Mouse (Mus musculus): ENCODE measurements around the gene Gnai3. TPM values are rescaled to one million over a fixed set of nuclear protein-coding genes. Genes with fewer than 3 reads are reported as not detected.

Gene Gnai3
- polyA plus RNA-seq, 1 experiment from 2014 or later, result 134 TPM

DNA sequence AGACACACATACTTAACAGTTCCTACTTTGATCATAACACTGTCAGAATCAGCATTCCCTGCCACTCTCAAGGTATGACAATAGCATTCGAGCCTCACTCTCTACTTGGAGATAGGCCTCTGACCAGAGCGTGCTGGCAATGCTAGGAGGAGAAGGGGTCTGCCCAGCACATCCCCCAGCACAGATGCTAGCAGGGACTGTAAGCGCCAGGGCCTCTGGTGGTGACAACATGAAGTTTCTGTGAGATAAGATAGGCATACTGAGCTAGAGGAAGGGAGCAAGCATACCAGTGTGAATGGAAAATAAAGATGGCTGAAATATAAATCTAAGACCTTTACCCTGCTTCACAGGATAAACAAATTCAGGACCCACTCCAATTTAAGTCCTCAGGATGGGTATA, 40.7 kb downstream of the Gnai3 start:
- Histone ChIP-seq H3K4me2 (ENCODE audit: low read length) (no peak overlapping the region), H3K9me3 (replicated peaks; ENCODE audit: low read length) (no peaks in the 10 kb centered on the region), H3K4me3 (replicated peaks; ENCODE audit: low read depth, low read length) (no peak overlapping the region), H3K4me1 (replicated peaks; ENCODE audit: insufficient read depth, low read length) (no peaks in the 10 kb centered on the region), H3K9ac (ENCODE audit: low read depth, low read length) (no peak overlapping the region), H3K27me3 (ENCODE audit: insufficient read depth, low read length) (no peaks in the 10 kb centered on the region), H3K27ac (no peak overlapping the region), H3K36me3 (ENCODE audit: insufficient read depth, low read length) (peaks cover 22% of the 10 kb centered on the region)
- whole genome bisulfite sequencing, result 87% methylated on average over 3 of the region's 3 CpGs
- no peak for DNase-seq (ENCODE audit: low spot score)
- TF ChIP-seq CTCF (IDR thresholded peaks at IDR 0.05; ENCODE audit: low read depth), result no peak
- no peak for ATAC-seq (replicated peaks; ENCODE audit: low FRiP score, low read depth)

GRCm38 (mm10) chr3:108102075-108102474, 43.9 kb downstream of the Gnai3 start:
- DNase-seq (ENCODE audit: low spot score), result no peak
- H3K36me3 ChIP-seq (ENCODE audit: insufficient read depth, low read length), result no peaks in the 10 kb centered on the region
- no peaks in the 10 kb centered on the region for H3K27me3 ChIP-seq (ENCODE audit: insufficient read depth, low read length)
- 76% methylated on average over 6 of the region's 6 CpGs for WGBS
- H3K9ac ChIP-seq (ENCODE audit: low read depth, low read length), result no peak overlapping the region
- no peaks in the 10 kb centered on the region for H3K9me3 ChIP-seq (replicated peaks; ENCODE audit: low read length)
- no peak overlapping the region for H3K4me3 ChIP-seq (replicated peaks; ENCODE audit: low read depth, low read length)
- TF ChIP-seq CTCF (IDR thresholded peaks at IDR 0.05; ENCODE audit: low read depth), result no peak
- no peak for ATAC-seq (replicated peaks; ENCODE audit: low FRiP score, low read depth)
- no peak overlapping the region for H3K27ac ChIP-seq
- H3K4me1 ChIP-seq (replicated peaks; ENCODE audit: insufficient read depth, low read length), result no peaks in the 10 kb centered on the region
- H3K4me2 ChIP-seq (ENCODE audit: low read length), result no peak overlapping the region

- DNase-seq (ENCODE audit: low spot score) (no peak), ATAC-seq (replicated peaks; ENCODE audit: low FRiP score, low read depth) (no peak)
- H3K9me3 ChIP-seq (replicated peaks; ENCODE audit: low read length), result no peaks in the 10 kb centered on the region
- WGBS, result 37% methylated on average over 3 of the region's 3 CpGs
- no peaks in the 10 kb centered on the region for H3K27me3 ChIP-seq (ENCODE audit: insufficient read depth, low read length)
- no peak overlapping the region for H3K4me3 ChIP-seq (replicated peaks; ENCODE audit: low read depth, low read length)
- H3K36me3 ChIP-seq (ENCODE audit: insufficient read depth, low read length), result no peaks in the 10 kb centered on the region
- H3K9ac ChIP-seq (ENCODE audit: low read depth, low read length), result no peak overlapping the region
- H3K27ac ChIP-seq, result no peak overlapping the region
- H3K4me1 ChIP-seq (replicated peaks; ENCODE audit: insufficient read depth, low read length), result no peaks in the 10 kb centered on the region
- no peak overlapping the region for H3K4me2 ChIP-seq (ENCODE audit: low read length)
- no peak for TF ChIP-seq CTCF (IDR thresholded peaks at IDR 0.05; ENCODE audit: low read depth)
These were observed 44.4 kb downstream of the Gnai3 start for GRCm38 (mm10) chr3:108101594-108101993.

- no peak for TF ChIP-seq CTCF (IDR thresholded peaks at IDR 0.05; ENCODE audit: low read depth)
- Histone ChIP-seq H3K4me1 (replicated peaks; ENCODE audit: insufficient read depth, low read length) (no peaks in the 10 kb centered on the region), H3K4me3 (replicated peaks; ENCODE audit: low read depth, low read length) (no peak overlapping the region), H3K9me3 (replicated peaks; ENCODE audit: low read length) (no peaks in the 10 kb centered on the region), H3K27ac (no peak overlapping the region), H3K4me2 (ENCODE audit: low read length) (no peak overlapping the region), H3K9ac (ENCODE audit: low read depth, low read length) (no peak overlapping the region), H3K27me3 (ENCODE audit: insufficient read depth, low read length) (no peaks in the 10 kb centered on the region), H3K36me3 (ENCODE audit: insufficient read depth, low read length) (no peaks in the 10 kb centered on the region)
- WGBS, result 35% methylated on average over 6 of the region's 6 CpGs
- ATAC-seq (replicated peaks; ENCODE audit: low FRiP score, low read depth) (no peak), DNase-seq (ENCODE audit: low spot score) (no peak)
These were observed 47.6 kb downstream of the Gnai3 start for GRCm38 (mm10) chr3:108098316-108098715.

DNA sequence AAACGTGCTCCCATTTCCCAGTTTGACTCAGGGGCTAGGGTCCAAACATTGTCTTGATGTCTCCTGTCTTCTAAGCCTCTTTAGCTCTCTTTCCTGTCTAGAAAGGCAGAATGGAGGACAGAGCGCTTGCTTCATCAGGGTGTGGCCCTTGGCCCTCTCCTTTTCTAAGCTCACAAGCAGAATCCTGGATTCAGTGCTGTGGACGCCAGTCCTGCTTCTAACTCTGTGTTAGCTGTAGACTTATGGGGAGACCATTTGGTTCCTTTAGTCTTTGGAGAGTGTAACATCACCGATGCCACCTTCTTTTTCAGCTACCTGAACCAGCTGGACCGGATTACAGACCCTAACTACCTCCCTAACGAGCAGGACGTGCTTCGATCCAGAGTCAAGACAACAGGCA, 48.3 kb downstream of the Gnai3 start:
- no peaks in the 10 kb centered on the region for H3K4me1 ChIP-seq (replicated peaks; ENCODE audit: insufficient read depth, low read length)
- 62% methylated on average over 8 of the region's 8 CpGs for WGBS
- no peaks in the 10 kb centered on the region for H3K27me3 ChIP-seq (ENCODE audit: insufficient read depth, low read length)
- H3K4me3 ChIP-seq (replicated peaks; ENCODE audit: low read depth, low read length), result no peak overlapping the region
- no peak for TF ChIP-seq CTCF (IDR thresholded peaks at IDR 0.05; ENCODE audit: low read depth)
- H3K9ac ChIP-seq (ENCODE audit: low read depth, low read length), result no peak overlapping the region
- no peak for ATAC-seq (replicated peaks; ENCODE audit: low FRiP score, low read depth)
- no peaks in the 10 kb centered on the region for H3K36me3 ChIP-seq (ENCODE audit: insufficient read depth, low read length)
- no peaks in the 10 kb centered on the region for H3K9me3 ChIP-seq (replicated peaks; ENCODE audit: low read length)
- no peak overlapping the region for H3K4me2 ChIP-seq (ENCODE audit: low read length)
- no peak for DNase-seq (ENCODE audit: low spot score)
- H3K27ac ChIP-seq, result no peak overlapping the region

GRCm38 (mm10) chr3:108096726-108097125, 49.2 kb downstream of the Gnai3 start:
- ATAC-seq (replicated peaks; ENCODE audit: low FRiP score, low read depth), result no peak
- no peaks in the 10 kb centered on the region for H3K4me1 ChIP-seq (replicated peaks; ENCODE audit: insufficient read depth, low read length)
- H3K9me3 ChIP-seq (replicated peaks; ENCODE audit: low read length), result no peaks in the 10 kb centered on the region
- no peaks in the 10 kb centered on the region for H3K36me3 ChIP-seq (ENCODE audit: insufficient read depth, low read length)
- TF ChIP-seq CTCF (IDR thresholded peaks at IDR 0.05; ENCODE audit: low read depth), result no peak
- H3K9ac ChIP-seq (ENCODE audit: low read depth, low read length), result no peak overlapping the region
- no peak overlapping the region for H3K27ac ChIP-seq
- WGBS, result 77% methylated on average over 10 of the region's 10 CpGs
- no peak for DNase-seq (ENCODE audit: low spot score)
- H3K4me3 ChIP-seq (replicated peaks; ENCODE audit: low read depth, low read length), result no peak overlapping the region
- H3K27me3 ChIP-seq (ENCODE audit: insufficient read depth, low read length), result no peaks in the 10 kb centered on the region
- no peak overlapping the region for H3K4me2 ChIP-seq (ENCODE audit: low read length)

- no peak overlapping the region for H3K4me2 ChIP-seq (ENCODE audit: low read length)
- H3K27ac ChIP-seq, result no peak overlapping the region
- no peaks in the 10 kb centered on the region for H3K9me3 ChIP-seq (replicated peaks; ENCODE audit: low read length)
- H3K36me3 ChIP-seq (ENCODE audit: insufficient read depth, low read length), result no peaks in the 10 kb centered on the region
- 31% methylated on average over 8 of the region's 8 CpGs for WGBS
- H3K4me3 ChIP-seq (replicated peaks; ENCODE audit: low read depth, low read length), result no peak overlapping the region
- DNase-seq (ENCODE audit: low spot score) (no peak), ATAC-seq (replicated peaks; ENCODE audit: low FRiP score, low read depth) (no peak)
- H3K27me3 ChIP-seq (ENCODE audit: insufficient read depth, low read length), result no peaks in the 10 kb centered on the region
- H3K9ac ChIP-seq (ENCODE audit: low read depth, low read length), result no peak overlapping the region
- no peak for TF ChIP-seq CTCF (IDR thresholded peaks at IDR 0.05; ENCODE audit: low read depth)
- no peaks in the 10 kb centered on the region for H3K4me1 ChIP-seq (replicated peaks; ENCODE audit: insufficient read depth, low read length)
These were observed 49.7 kb downstream of the Gnai3 start for GRCm38 (mm10) chr3:108096226-108096625.
